Mouse (Mus musculus): ENCODE data around the gene Gart.
A peak's percentile ranks its signal among the peaks of the same experiment; 100 is the strongest.

The Gart gene

GRCm38 (mm10) chr16:91646681-91647419 is at the start of gene Gart:
TSS of gene Gart (minus strand) at chr16:91646952.
- peak; percentile 95 for DNase-seq (ENCODE audit: low spot score in 2 of 2)

DNA sequence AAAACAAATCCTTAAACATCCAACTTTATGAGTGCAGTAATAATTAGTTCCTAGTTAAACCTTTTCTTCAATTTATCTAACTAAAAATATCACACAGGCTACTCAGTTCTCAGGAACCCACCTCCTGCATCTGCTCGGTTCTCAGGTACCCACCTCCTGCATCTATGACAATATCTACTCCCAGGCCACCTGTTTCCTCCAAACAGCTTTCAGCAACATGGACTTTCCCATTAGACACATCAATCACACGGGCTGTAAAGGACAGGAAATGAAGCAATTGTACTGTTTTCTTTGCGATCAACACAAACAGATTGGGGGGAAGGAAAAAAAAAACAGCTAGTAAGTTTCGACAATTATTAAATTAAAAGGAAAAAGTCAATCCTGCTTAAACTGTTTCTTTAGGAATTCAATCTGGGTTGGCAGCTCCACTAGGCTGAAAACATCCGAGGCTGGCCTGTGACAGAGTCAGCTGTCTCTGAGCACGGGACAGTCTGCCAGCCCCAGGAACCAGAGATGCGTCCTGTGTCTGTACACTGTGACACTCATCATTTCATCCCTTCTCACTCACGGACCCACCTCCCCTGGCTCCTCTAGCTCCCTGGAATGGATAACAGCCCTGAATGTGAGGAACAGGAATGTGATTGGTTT is 48.5 kb upstream of the Gart start:
- no peak for DNase-seq (ENCODE audit: low spot score in 2 of 2)

- DNase-seq (ENCODE audit: low spot score in 2 of 2): peak; percentile 81 to 86
Observed at GRCm38 (mm10) chr16:91694455-91695084, 47.8 kb upstream of the Gart start.

DNA sequence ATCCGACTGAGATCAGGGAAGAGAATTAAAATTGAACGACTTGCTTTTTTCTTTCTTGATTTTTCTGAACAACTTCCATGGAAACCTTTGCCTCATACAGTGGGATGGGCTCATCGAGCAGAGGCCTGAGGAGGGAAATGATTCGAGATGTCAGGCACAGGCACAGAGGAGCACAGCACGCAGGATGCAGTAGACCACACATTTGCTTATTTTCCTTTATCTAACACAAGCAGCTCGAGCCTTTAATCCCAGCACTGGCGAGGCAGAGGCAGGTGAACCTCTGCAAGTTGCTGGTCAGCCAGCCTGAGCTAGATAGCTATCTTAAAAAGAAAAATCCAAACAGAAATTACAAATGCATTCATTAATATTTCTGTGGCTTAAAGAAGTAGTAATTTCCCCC is 43.0 kb upstream of the Gart start:
- DNase-seq (ENCODE audit: low spot score in 2 of 2): no peak

GRCm38 (mm10) chr16:91688619-91689334 is 42.0 kb upstream of the Gart start, which contains the start of gene Donson:
TSS of gene Donson (minus strand) at chr16:91688770.
- DNase-seq (ENCODE audit: low spot score in 2 of 2): peak; percentile 95 to 96

- DNase-seq (ENCODE audit: low spot score in 2 of 2): peak in 1 of 2 experiments; percentile 52
Observed at GRCm38 (mm10) chr16:91688023-91688618, 41.4 kb upstream of the Gart start.

DNA sequence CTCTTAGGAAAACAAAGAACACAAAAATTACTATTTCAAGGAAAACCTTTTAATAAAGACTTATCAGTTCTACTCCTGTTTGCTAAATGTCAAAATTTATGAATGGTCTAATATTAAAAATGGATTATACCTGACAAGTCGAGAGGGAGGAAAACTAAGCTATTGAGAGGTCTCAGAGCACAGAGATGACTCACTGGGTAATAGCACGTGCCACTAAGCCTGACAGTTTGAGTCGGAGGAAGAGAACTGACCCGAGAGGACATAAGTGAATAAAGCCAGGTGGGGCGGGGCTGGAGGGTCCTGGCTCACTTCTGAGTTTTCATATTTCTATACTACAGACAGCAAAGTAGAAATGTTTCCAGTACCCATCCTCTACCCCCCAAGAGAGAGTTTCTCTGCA is 39.6 kb upstream of the Gart start:
- DNase-seq (ENCODE audit: low spot score in 2 of 2): no peak

DNA sequence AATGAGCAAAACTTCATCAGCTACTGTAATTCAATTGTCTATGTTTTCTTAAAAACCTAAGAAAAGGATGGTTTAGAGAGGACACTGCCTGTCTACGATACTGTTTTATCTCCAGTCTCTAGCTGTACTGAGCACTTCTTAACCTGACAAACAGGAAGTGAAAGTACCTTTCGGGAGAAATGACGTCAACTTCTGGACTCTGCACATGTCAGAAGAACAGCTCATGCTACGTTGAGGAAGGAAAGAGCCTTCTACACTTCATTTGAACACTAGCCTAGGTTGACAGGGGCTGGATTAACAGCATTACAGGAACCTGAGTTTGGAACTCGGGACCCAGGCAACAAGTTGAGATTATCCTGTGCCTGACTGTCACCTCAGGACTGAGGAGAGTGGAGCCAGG is 38.8 kb upstream of the Gart start:
- no peak for DNase-seq (ENCODE audit: low spot score in 2 of 2)

GRCm38 (mm10) chr16:91680656-91681055 is 33.9 kb upstream of the Gart start:
- no peak for DNase-seq (ENCODE audit: low spot score in 2 of 2)

DNA sequence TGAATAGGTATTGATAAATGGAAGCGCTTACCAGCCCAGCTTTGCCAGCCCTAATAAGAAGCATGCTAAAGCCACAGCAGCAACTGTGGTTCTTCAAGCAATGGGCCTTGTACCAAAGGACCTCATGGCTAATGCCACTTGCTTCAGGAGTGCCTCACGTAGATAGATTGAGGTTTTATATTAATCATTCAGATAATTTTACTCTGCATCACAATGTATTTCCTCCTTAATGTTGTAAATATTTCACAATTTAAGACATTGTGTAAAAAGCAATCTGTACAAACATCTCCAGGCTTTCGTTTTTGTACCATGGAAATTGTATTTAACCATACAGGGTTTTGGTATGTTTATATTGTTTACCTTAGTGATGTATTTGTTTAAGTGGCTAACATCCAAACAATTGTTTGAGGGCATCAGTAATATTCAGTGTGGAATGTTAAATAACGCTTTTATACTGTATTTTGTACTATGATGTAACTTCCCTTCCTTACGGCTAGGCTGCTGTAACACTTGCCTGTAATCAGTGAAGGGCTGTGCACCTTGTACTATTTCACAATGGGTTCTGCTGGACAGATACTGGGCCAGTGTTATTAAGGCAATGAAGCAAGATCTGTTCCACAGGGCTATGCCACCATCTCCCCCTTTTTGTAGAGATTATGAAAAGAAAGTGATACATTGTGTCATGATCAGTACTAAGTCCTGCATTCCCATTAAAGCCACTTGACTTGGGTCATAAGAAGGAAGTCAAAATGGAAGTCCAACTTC is 31.6 kb upstream of the Gart start:
- no peak for DNase-seq (ENCODE audit: low spot score in 2 of 2)

GRCm38 (mm10) chr16:91674500-91674899 is 27.7 kb upstream of the Gart start:
- no peak for DNase-seq (ENCODE audit: low spot score in 2 of 2)

GRCm38 (mm10) chr16:91663795-91664194 is 17.0 kb upstream of the Gart start:
- DNase-seq (ENCODE audit: low spot score in 2 of 2): no peak

DNA sequence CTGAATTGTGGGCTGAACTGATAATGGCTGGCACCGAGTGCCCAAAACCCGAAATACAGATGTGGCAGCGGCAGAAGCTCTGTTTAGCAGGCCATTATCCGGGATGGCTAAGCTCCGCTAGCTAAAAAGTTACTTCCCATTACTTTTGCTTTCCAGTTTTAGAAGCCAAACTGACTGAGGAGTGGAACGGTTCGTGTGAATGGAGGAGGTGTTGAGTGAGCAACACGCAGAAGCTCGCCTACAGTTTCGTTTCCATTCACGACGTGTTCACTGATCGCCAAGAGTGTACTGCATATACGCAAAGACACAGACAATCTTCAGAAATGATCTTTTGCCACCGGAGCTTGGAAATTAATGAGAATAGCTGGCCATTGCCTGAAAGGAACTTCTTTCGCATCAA is 15.6 kb upstream of the Gart start:
- DNase-seq (ENCODE audit: low spot score in 2 of 2): no peak

DNA sequence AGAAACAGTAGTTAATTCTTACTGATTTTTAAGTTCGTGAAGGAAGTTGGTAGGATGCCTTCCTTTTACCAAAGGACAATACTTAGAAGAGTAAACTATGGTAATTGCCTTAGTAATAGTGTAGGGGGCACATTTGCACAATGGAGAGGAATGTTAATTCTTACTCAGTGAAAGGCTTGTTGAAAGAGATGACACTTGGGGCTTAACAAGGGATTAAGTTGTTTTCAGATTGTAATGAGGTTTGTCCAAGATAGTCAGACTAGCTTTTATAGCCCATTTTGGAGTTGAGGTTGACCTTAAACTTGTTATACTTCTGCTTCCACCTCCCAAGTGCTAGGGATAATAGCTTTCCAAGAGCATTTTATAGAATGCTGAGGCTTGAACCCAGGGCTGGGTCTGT is 14.6 kb upstream of the Gart start:
- DNase-seq (ENCODE audit: low spot score in 2 of 2): no peak

GRCm38 (mm10) chr16:91659798-91660197 is 13.0 kb upstream of the Gart start:
- no peak for DNase-seq (ENCODE audit: low spot score in 2 of 2)

DNA sequence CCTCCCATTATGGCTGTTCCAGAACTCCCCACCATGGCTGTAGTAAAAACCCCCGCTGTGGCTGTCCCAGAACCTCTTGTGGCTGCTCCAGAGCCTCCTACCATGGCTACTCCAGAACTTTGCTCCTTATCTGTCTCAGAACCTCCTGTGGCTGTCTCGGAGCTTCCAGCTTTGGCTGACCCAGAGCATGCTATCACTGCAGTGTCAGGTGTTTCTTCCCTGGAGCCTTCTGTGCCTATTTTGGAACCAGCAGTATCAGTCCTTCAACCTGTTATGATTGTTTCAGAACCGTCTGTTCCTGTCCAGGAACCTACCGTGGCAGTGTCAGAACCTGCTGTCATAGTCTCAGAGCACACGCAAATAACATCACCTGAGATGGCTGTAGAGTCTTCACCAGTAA is 11.7 kb upstream of the Gart start:
- DNase-seq (ENCODE audit: low spot score in 2 of 2): no peak

DNA sequence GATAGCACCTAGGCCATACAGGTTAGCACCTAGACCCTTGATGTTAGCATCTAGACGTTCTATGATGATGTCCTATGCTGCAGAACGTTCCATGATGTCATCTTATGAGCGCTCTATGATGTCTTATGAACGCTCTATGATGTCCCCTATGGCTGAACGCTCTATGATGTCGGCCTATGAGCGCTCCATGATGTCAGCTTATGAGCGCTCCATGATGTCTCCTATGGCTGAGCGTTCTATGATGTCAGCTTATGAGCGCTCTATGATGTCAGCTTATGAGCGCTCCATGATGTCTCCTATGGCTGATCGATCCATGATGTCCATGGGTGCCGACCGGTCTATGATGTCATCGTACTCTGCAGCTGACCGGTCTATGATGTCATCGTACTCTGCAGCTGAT is 10.5 kb upstream of the Gart start:
- DNase-seq (ENCODE audit: low spot score in 2 of 2): no peak

GRCm38 (mm10) chr16:91655285-91655684 is 8.5 kb upstream of the Gart start:
- no peak for DNase-seq (ENCODE audit: low spot score in 2 of 2)

DNA sequence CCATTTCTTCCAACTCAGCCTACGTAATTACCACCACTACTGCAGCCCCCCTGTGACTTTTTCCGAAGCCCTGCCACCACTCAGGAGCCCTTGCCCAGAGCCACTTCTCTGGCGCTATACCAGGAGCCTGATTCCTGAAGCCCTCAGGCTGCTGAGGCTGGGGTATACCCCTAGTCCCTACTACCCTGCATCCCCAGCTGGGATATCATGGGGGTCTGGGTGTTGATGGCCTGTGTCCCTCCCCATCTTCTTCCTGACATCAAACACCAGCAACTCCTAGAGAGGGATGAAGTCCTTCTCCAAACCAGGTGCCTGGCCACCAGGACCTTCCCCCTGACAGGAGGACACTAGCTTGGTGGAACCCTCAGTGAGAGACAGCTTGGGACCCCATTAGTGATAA is 5.4 kb upstream of the Gart start:
- DNase-seq (ENCODE audit: low spot score in 2 of 2): no peak

DNA sequence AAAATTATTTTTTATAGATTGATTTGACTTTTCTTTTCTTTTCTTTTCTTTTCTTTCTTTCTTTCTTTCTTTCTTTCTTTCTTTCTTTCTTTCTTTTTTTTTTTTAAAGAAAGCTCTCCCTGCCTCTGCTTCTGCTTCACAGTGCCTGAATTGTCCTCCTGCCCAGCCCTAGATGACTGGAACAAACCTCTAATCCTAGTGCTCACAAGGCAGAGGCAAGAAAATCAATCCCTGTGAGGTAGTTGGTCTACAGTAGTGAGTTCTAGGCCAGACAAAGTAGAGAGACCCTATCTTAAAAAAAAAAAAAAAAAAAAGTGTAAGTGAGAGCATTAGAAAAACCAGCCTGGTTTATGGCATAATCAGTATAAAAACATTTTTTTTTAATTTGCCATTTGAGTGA is 3.0 kb upstream of the Gart start:
- no peak for DNase-seq (ENCODE audit: low spot score in 2 of 2)

- DNase-seq (ENCODE audit: low spot score in 2 of 2): no peak
Observed at GRCm38 (mm10) chr16:91649246-91649645, 2.5 kb upstream of the Gart start.
